Mouse (Mus musculus) bone marrow, adult 2 months (tissue): ENCODE data around the gene Speer4b. TPM values are rescaled to one million over a fixed set of nuclear protein-coding genes. Genes with fewer than 3 reads are reported as not detected.
"Not testable (repeated sequence)": the region's sequence is repeated elsewhere in the genome, so short reads cannot be mapped to it uniquely, and the experiment has no call there.

Source experiments
- H3K27ac ChIP-seq: fragments of 200-500 bp; 2 replicates; pipeline ENCODE4 v1.5.1; 2012; ENCODE audit warnings: low read depth, mild to moderate bottlenecking, control low read depth, inconsistent platforms, low read length; ENCODE audit not compliant: control insufficient read depth, poor library complexity, insufficient read depth
- H3K4me1 ChIP-seq: fragments of 200-500 bp; 2 replicates; pipeline ENCODE4 v1.6.1; 2011; ENCODE audit warnings: low read length; ENCODE audit not compliant: control insufficient read depth, insufficient read depth
- H3K4me3 ChIP-seq: fragments of 200-500 bp; replicated peaks from 2 replicates; pipeline ENCODE3; 2011; ENCODE audit warnings: mild to moderate bottlenecking, low read depth, low read length, control low read depth; ENCODE audit not compliant: control insufficient read depth
- CTCF ChIP-seq: fragments of 200-500 bp; IDR thresholded peaks from 2 replicates; pipeline ENCODE4 v1.5.1; 2011; ENCODE audit warnings: low read length, control low read depth; ENCODE audit not compliant: control insufficient read depth, insufficient read depth
- POLR2A ChIP-seq: fragments of 200-500 bp; IDR thresholded peaks from 2 replicates; pipeline ENCODE4 v1.6.1; 2011; ENCODE audit warnings: low read depth, mild to moderate bottlenecking, control low read depth, low read length, borderline replicate concordance; ENCODE audit not compliant: control insufficient read depth
- WGBS: fragments of 180-500 bp; shearing (Covaris S2); methylation state at CpG from one replicate; pipeline ENCODE4 v1.1.7; 2018; 5-methylcytosine and 5-hydroxymethylcytosine counted together
- polyA plus RNA-seq: library from polyadenylated mRNA; stranded (reverse); fragments of >200 nt; gene quantifications from 2 replicates; pipeline ENCODE4 v1.2.4, GENCODE M21; 2011; ENCODE audit warnings: low replicate concordance; ENCODE audit not compliant: missing spikeins, insufficient read depth, insufficient read length

Gene Speer4b
- polyA plus RNA-seq = not detected in 2 replicates

DNA sequence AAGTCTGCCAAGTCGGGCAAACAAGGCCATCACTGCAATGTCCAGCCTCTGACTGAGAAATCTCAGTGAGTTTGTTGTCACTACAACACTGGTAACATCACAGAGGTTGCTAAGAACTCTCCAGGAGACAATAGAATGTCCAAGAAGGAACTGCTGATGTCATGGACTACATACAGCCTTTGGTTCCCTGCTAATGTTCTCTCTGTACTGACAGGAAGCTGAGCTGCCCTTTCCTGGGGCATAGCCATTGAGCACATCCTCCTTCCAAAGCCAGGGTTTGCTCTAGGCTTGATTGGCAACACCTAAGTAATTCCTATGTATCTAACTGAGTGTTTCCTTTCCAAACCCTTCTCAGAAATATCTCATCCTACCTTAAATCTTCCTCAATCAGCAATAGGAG is at the start of gene Speer4b:
Speer4b (minus strand) TSS at position 101 of the 400 bp plus-strand sequence.
- H3K27ac ChIP-seq, H3K4me1 ChIP-seq, H3K4me3 ChIP-seq: not testable (repeated sequence)
- 32% methylated on average over 1 of the region's 1 CpGs for WGBS

DNA sequence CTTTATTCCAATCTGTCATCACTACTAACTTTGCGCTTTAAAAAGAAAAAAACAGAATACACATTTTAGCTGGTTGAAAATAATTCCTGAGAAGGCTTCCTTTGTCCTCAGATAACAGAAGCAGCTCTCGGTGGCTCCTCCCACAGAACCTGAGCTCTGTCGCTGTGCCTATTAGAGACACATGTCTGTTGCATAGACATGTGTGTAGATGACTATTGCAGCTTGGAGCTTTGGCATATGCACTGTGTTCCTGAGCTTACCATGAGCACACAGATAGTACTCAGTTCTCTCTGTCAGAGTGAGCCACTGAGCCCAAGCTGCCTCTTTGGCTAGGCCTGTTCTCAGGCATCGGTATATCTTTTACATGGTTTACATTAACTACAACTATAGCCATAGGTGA is 48.1 kb upstream of the Speer4b start:
- H3K27ac ChIP-seq = no peak overlapping the region
- TF ChIP-seq CTCF (no peak), POLR2A (no peak)
- no peak overlapping the region for H3K4me3 ChIP-seq
- WGBS = 77% methylated on average over 4 of the region's 4 CpGs
- H3K4me1 ChIP-seq = no peaks in the 10 kb centered on the region

DNA sequence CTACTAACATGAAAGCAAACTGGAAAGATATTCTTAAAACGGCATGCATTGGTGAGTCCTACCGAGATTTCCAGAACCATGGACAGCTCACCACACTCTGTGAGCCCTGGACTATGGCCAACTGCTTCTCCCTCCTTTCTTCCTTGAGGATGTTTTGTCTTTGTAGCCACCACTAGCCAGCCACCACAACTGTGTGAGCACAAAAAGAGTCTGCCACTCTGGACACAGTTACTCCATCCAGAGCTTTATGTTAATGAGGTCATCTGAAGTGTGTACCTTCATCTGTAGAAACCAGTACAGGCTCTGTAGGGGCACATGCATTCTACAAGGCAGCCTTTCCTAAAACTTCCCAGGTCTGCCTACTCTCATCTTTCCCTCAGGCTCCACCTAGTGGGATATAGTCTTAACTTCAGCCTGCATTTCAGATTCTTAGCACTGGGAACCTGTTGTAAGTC is 43.6 kb upstream of the Speer4b start:
- 18% methylated on average over 2 of the region's 2 CpGs for WGBS
- TF ChIP-seq CTCF = no peak
- TF ChIP-seq POLR2A = no peak
- Histone ChIP-seq H3K27ac (no peak overlapping the region), H3K4me1 (no peaks in the 10 kb centered on the region), H3K4me3 (no peak overlapping the region)

DNA sequence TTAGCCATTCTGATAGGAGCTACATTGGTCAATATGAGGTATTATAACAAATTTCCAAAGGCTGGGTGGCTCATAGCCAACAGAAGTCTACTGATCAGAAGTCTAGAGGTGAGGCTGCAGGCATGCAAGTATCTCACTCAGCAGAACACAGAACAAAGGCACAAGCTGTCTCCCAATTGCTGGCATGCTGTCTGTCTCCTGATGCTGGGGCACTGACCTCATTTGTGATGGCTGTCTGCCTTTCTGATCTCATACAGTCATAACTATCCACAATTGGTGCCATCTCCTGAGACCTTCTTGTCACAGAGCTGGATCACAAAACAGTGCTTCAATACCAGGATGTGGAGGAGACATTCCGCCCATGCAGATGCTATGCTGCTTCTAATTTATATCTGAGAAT is 25.7 kb upstream of the Speer4b start:
- WGBS = 65% methylated on average over 1 of the region's 1 CpGs
- no peak for TF ChIP-seq CTCF
- TF ChIP-seq POLR2A = no peak
- Histone ChIP-seq H3K4me3 (no peak overlapping the region), H3K4me1 (no peaks in the 10 kb centered on the region), H3K27ac (no peak overlapping the region)

DNA sequence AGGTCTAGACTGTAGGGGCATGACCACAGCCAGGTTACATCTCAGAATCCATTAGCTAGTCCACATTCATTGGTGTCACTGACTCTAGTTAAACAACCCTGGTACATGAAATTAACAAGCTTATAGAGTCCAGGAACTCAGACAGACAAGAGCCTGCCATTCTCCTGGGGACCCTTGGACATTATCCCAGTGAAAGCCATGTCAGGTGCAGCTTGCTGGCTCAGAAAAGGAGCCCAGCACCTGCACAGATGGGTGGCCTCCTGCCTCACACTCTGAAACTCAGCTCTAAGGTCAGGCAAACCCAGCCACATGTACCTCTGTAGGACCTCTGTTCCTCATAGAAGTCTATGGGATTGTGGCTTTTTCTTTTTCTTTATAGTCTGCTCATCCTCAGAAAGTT is 17.5 kb upstream of the Speer4b start:
- no peak overlapping the region for H3K27ac ChIP-seq
- H3K4me3 ChIP-seq = no peak overlapping the region
- no peaks in the 10 kb centered on the region for H3K4me1 ChIP-seq
- TF ChIP-seq CTCF (no peak), POLR2A (no peak)

DNA sequence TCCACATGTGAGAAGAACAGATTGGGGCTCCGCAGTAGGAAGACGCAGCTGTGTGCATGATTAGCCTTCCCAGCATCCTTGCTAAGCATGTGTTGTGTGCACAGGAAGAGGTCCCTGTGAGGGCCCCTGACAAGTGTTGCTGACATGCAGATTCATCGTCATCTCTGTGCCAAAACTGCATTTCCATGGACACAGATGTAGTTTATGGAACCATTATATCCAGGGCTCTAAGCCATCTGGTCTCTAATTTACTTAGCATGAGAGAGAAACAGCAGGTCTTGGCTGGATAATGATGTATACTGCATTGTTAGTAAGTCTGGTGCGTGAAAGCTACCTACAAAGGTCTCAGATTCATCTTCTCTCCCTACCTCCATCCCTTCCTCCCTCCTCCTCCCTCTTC is 10.3 kb downstream of the Speer4b start:
- Histone ChIP-seq H3K4me3 (no peak overlapping the region), H3K4me1 (no peaks in the 10 kb centered on the region; the same call in 1 of the 2 replicates), H3K27ac (no peak overlapping the region)
- TF ChIP-seq CTCF (no peak), POLR2A (no peak)
- WGBS = 76% methylated on average over 4 of the region's 4 CpGs

DNA sequence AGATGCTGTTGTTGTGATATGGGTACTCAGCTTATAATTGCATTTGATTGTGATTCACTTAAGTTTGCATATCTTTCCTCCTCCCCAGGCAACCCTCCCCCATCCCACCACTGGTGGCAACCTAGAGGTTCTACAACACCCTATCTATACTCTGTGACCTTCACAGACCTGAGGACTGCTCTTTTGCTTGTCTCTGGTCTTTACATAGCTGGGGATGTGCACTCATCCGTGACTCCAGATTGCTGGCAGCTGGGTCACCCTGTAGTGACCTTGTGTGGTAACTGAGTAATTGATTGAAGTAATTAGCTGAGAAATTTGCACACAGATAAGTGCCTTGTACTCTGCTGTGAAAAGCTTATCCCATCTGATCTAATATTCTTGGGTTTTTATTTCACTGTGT is 15.1 kb downstream of the Speer4b start:
- H3K4me1 ChIP-seq = no peaks in the 10 kb centered on the region; the same call in 1 of the 2 replicates
- no peak overlapping the region for H3K4me3 ChIP-seq
- 59% methylated on average over 1 of the region's 1 CpGs for WGBS
- TF ChIP-seq CTCF (no peak), POLR2A (no peak)
- H3K27ac ChIP-seq = no peak overlapping the region

DNA sequence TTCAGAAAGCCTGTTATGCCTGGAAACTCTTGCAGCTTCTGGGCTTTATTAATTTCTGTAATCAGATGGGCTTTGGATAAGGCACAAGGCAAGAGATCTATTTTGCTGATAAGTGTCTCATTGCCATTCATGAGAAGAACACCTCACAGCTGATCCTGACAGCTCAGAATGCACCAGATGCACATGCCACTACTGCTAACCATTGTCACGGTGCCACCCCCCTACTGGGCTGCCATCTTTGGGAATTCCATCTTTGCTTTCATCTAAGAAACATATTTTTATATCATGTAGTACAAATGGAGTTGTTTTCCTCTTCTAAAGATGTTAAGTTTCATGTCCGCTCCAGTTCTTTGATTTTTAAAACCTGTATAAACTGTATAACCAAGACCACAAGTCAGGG is 19.5 kb downstream of the Speer4b start:
- H3K4me1 ChIP-seq = no peaks in the 10 kb centered on the region
- 68% methylated on average over 2 of the region's 2 CpGs for WGBS
- H3K4me3 ChIP-seq = no peak overlapping the region
- no peak overlapping the region for H3K27ac ChIP-seq
- TF ChIP-seq CTCF (no peak), POLR2A (no peak)

DNA sequence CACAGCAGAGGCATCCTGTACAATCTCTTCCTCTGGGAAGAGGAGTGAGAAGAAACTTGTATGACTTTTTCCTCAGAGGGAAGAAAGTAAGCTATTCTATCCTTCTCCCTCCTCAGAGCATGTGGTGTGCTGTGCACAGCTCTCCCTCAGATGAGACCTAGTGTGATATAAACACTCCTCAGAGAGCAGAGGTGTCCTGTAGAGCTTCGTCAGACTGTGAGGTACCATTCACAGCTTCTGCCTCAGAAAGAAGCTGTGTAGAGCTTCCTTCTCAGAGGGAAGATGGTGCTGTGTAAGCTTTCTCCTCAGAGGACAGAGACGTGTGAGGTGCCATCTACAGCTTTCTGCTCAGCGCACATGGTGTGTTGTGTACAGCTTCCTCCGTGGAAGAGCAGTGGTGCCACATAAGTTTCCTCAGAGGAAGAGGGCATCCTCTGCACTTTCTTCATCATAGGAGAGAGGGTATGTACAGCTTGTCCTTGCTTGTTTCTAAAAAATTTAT is 26.2 kb downstream of the Speer4b start:
- Histone ChIP-seq H3K27ac (no peak overlapping the region), H3K4me1 (no peaks in the 10 kb centered on the region), H3K4me3 (no peak overlapping the region)
- 24% methylated on average over 4 of the region's 4 CpGs for WGBS
- TF ChIP-seq POLR2A (no peak), CTCF (no peak)
